Mouse (Mus musculus): Measurements from ENCODE around the gene Cstad.

Cstad gene

GRCm38 (mm10) chr2:30628374-30628773, 33.5 kb downstream of the Cstad start:
- DNase-seq (ENCODE audit: low spot score): no peak

DNA sequence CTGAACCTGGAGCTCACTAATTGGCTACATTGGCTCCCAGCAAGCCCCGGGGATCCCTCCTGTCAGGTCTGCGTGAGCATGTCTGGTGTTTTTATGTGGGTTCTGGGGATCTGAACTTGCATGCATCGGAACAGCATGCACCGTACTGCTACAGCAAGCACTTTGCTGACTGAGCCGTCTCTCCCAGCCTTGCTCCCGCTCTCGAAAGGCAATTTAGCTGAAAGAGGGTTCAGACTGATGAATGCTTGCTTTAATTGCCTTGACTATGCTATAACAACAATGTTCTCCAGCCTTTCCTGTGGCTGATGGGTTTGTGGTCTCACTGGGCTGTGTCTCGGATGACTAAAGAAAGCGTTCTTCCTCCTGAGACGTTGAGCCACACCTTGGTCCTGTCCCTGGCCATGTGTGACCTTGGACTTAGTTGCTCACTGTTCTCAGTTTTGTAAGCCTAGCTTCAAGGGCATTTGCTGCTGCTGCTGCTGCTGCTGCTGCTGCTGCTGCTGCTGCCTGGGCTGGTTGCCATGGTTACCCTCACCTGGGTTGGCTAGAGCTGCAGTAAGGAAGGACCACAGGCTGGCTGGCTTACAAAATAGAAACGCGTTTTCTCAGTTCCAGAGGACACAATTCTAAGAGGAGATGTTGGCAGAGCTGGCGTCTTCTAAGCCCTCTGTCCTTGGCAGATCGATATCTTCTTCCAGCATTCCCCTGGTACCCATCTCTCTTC, 34.4 kb downstream of the Cstad start:
- DNase-seq (ENCODE audit: low spot score): no peak

GRCm38 (mm10) chr2:30629860-30630259, 35.0 kb downstream of the Cstad start:
- no peak for DNase-seq (ENCODE audit: low spot score)

DNA sequence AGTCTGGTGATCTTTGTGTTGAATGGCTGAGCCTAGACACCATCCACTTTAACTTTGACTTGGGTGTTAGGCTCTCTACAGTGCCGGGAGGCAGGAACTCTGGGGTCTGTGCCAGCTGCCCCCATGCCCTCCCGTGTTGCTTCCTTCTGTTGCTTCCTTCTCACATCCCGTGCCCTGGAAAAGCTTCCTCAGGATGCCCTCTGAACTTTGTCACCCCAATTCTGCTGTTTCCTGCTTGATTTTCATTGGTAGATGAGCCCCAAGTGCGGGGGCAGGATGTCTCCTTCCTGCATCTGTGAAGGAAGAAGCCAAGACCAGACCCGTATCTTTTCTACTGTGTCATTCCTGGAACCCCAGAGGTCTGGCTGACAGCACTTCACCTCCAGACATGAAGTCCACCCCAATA, 41.4 kb downstream of the Cstad start:
- no peak for DNase-seq (ENCODE audit: low spot score)

DNA sequence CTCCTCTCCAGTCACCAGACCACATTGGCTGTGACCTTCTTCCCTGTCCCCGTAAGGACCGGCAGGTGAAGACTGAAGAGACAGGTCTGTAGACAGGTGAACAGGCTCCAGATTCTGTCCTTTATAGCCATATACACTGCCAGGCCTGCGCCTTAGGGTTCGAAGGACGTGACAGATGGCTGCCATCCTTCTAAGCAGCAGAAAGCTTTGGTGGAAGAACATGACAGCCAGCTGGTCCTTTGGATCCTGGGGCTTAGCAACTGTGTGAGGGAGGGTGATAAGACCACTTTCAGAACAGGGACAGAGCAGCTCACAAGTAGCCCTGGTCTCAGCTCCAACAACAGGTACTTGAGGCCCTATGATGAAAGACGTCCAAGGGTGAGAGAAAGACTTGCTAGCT, 43.2 kb downstream of the Cstad start:
- DNase-seq (ENCODE audit: low spot score): no peak

GRCm38 (mm10) chr2:30640021-30640481, 45.2 kb downstream of the Cstad start:
- DNase-seq (ENCODE audit: low spot score): peak; percentile 79

DNA sequence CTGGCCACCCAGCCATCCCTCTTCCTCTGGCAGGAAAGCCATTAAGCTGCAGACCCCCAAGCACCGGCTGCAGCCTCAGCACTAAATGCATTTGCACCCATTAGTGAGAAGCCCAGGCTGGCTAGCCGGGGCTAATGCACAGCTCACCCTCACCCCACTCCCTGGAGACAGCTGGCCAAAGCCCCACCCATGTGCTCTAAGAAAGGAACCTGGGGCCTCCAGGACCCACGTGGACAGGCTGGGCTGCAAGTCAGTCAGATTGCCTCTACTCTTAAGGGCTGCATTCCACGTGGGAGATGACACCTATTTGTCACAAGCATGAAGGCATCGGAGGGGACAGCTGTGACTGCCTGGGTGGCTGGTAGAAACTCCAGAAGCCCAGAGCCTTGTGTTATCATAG, 48.0 kb downstream of the Cstad start:
- no peak for DNase-seq (ENCODE audit: low spot score)

GRCm38 (mm10) chr2:30643422-30643821, 48.6 kb downstream of the Cstad start:
- no peak for DNase-seq (ENCODE audit: low spot score)

DNA sequence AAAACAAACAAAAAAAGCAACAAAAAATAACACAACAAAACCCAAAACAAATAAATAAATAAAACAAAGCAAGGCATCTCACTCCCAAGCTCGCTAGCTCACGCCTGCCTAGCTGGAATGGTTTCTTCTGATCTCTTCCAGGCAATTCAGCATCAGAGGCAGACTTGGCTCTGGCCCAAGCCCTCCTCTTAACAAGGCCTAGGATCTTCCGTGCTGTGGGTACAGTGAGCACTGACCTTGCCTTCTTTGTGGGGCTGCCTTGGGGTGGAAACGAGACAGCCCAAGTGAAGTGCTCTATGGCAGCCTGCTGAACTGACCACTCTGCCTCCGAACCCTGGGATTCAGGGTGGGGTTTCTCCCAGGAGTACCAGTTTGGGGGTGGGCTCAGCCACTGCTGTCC, 52.0 kb downstream of the Cstad start:
- DNase-seq (ENCODE audit: low spot score): no peak

DNA sequence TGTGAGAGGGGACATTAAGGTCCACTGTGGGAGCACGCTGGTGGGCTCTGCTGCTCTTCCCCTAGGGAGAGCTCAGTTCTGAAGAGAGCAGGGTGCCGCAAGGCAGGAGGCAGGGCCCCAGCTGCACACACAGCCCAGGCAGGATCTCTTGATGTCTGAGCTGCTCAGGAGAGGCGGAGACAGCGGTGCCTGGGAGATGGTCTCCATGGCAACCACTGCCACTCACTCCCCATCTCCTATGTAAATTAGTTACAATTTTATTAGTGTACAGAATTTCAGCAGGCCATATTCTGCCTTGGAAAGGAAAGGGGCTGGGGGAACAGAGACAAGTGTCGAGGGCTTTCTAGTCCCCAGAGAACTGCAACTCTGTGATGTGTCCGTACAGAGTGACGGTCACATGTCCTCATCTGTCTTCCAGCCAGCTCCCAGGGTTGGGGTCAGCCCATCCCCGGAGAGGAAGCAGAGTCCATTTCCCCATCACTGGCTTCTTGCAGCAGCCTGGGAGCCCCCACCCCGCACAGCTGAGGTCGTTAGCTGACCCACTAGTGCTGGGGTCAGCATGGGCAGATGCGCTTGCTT, 52.6 kb downstream of the Cstad start:
- DNase-seq (ENCODE audit: low spot score): peak; percentile 90

DNA sequence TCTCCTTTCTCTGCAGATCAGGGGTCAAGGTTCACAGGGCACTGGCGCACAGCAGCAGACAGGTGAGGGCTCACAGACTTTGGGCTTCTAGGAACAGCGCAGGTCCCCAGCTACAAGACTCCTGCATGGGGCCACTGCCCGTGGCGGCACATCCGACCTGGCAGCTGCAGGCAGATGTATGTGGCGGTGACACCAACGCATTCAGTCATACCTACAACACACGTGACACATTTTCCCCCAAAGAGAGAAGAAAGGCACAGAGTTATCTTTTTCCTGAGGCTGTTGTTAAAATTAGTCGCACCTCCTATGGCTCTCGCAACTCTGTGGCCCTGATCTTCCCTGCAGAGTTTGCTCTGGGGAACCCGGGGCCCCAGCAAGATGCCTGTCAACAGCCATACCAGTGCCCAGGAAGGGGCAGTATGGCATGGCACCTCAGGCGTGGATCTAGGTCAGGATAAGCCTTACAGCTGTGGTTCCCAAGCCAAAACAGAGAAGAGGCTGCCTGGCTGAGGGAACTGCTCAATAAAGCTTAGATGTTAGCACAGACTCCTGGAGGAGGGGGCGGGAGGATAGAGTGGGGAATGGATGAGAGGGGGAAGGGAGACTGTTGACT, 53.1 kb downstream of the Cstad start:
- no peak for DNase-seq (ENCODE audit: low spot score)

- DNase-seq (ENCODE audit: low spot score): no peak
Observed at GRCm38 (mm10) chr2:30650249-30650648, 55.4 kb downstream of the Cstad start.

GRCm38 (mm10) chr2:30651831-30652230, 57.0 kb downstream of the Cstad start:
- DNase-seq (ENCODE audit: low spot score): no peak

DNA sequence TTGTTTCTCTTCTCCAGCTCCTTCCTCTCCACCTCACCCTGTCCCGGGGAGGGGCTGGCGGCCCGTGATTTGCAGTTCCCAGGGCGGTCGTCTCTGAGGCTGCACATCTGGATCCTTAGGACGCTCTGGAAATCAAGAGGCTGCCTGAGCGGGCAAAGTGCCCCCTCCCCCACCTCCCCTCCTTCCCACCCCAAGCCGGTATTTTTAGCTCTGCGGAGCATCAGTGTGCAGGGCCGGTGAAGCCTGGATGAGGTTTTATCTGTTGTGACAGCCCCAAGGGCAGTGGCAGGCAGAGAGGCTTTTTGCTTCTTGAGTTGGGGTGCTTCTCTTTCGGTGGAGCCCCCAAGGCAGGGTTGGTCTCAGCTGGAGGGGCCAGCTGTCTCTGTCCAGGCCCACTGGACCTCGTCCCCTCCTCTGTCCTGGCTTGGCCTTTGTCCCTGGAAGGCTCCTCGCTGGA, 57.8 kb downstream of the Cstad start:
- DNase-seq (ENCODE audit: low spot score): peak; percentile 77

GRCm38 (mm10) chr2:30653046-30653445, 58.2 kb downstream of the Cstad start:
- no peak for DNase-seq (ENCODE audit: low spot score)

- DNase-seq (ENCODE audit: low spot score): no peak
Observed at GRCm38 (mm10) chr2:30654158-30654557, 59.3 kb downstream of the Cstad start.

GRCm38 (mm10) chr2:30654582-30654981, 59.7 kb downstream of the Cstad start:
- DNase-seq (ENCODE audit: low spot score): no peak

GRCm38 (mm10) chr2:30655746-30656145, 60.9 kb downstream of the Cstad start:
- DNase-seq (ENCODE audit: low spot score): no peak

GRCm38 (mm10) chr2:30656711-30657555, 62.1 kb downstream of the Cstad start:
- no peak for DNase-seq (ENCODE audit: low spot score)

GRCm38 (mm10) chr2:30657674-30658479, 63.0 kb downstream of the Cstad start:
- DNase-seq (ENCODE audit: low spot score): peak; percentile 76

DNA sequence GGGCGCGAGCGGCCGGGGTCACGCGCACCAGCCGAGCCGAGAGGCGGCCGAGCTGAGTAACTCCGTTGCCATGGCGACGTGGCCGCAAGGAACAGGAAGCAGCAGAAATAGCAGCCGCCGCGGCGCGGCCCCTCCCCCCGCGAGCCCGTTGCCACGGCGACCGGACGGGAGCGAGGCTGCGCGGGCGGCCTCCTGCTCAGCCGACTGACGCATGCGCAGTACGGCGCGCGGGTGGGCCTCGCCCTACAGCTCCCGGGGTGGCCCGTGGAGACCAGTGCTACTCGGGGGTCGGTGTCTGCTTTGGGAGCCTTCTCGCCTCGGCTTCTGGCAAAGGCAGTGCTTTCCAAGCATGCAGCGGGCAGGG, 63.6 kb downstream of the Cstad start:
- peak; percentile 99 for DNase-seq (ENCODE audit: low spot score)
